Mouse (Mus musculus): ENCODE data around the gene Frmd4b. TPM values are rescaled to one million over a fixed set of nuclear protein-coding genes. Genes with fewer than 3 reads are reported as not detected.

Gene Frmd4b
- total RNA-seq, 2 experiments from 2014 or later: 26.3 to 33.5 TPM

DNA sequence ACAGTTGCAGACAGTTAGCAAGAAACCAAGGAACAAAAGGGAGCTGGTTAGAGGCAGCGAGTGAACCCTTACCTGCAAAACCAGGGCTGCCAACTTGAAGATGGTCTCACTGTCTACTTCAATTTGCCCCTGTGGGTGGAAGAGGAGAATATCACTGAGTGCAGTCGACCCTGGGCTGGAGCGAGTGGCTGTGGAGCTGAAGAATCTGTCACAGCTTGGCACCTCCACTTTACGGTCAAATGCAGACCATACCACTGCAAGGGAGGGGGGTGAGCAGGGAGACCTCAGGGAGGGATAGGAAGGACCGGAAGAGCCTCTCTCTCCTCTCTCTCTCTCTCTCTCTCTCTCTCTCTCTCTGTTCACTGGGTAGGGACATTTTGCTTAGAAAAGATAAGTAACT, 263.4 kb downstream of the Frmd4b start:
- no peak for DNase-seq

GRCm38 (mm10) chr6:97353371-97353770, 264.0 kb downstream of the Frmd4b start:
- DNase-seq: no peak

- no peak for DNase-seq
Measured at GRCm38 (mm10) chr6:97352505-97353154, 264.7 kb downstream of the Frmd4b start.

DNA sequence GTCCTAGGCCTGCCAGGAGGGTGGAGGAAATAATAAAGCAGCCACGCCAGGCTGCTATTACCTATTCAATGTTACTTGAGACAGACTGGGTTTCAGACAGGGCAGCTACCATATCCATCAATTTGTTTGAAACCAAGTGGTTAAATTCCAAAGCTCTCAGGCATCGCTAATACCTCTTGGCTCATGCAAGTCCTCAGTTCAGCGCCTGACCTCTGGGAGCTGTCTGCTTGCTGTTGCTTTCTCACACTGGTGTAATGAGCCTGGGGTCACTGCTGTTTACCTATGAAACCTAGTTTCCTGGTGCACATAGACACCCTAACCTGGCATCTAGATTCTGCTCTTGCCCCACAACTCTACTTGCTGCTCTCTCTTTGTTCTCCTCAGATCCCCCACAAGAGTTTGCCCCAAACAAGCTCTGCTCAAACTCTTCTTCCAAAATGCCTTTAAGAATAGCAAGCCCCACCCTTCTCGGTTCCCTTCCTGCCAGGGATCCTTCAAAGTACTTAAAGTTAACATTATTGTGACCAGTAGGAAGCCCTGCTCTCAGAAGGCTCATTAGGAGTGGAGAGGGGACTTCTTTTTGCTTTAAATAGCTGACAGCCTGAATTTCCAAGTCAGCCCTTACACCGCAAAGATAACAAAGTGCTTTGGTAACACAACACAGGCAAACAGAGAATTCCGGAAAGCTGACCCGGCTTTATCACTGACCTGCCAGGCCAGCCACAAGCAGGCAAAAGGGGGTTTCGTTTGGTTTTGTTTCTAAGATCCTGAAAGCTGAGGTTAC, 267.8 kb downstream of the Frmd4b start:
- no peak for DNase-seq

DNA sequence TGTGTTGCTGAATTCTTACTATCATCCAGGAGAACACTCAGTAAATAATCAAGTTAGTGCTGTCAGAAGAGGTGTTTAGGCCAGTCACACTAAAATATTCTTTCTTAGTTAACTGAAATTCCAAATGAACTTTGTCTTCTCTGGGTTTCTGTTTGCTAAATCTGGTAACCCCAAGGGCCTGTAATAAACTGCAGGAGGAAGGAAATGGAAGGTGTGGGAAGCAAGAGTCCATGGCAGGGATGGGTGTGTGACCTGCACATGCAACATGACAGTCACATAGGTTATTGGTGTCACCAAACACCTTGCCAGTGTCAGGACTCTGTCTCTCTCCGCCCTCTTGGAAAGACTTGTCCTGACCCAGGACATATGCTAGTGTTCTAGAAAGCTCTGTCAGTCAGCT, 270.4 kb downstream of the Frmd4b start:
- no peak for DNase-seq

DNA sequence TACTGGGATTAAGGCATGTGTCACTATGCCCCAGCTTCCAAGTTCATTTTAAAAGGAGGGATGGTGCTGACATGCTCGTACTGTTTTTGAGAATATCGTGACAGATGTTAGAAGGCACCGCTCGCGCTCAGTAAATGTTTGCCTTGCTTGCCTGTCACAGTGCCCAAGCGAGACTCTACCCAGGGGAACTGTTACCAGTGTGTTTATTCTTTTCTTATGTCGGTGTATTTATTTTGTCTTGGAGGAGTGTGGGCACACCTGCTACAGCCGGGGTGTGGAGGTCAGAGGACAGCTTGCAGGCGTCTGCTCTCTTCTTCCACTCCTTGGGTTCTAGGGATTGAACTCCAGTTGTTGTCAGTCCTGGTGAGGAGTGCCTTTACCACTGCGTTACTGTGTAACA, 270.8 kb downstream of the Frmd4b start:
- no peak for DNase-seq

DNA sequence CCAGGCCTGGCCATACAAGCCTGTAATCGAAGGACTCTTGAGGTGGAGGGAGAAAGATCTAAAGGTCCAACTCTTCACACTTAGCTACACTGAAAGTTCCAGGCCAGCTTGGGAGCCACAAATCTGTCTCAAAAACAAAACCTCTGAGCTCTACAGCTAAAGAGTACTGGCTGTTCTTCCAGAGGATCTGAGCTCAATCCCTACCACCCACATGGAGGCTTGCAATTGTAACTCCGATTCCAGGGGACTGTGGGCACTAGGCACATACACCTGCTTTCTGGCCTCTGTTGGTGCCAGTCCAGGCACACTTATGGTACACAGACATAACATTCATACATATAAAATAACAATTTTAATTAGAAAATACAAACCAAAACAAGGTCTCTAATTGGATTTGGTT, 271.4 kb downstream of the Frmd4b start:
- no peak for DNase-seq

- DNase-seq: no peak
Measured at GRCm38 (mm10) chr6:97342185-97342584, 275.2 kb downstream of the Frmd4b start.

DNA sequence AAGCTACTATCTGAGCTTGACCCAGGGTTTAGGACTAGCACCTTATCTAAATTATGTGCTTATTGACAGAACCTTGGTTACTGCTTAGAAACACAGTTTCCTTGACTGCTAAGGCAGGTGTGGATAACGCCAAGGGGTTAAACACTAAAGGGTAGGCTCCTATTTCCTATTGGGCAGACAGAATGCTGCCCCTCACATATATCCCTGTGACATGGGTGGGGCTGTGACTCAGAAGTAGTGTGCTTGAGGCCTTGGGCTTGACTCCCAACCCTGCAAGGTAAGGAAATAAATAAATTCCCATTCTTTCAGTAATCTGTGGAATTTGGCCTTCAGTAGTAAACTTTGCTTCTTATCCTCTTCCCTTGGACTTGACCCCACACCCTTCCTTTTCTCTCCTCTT, 275.7 kb downstream of the Frmd4b start:
- DNase-seq: no peak

DNA sequence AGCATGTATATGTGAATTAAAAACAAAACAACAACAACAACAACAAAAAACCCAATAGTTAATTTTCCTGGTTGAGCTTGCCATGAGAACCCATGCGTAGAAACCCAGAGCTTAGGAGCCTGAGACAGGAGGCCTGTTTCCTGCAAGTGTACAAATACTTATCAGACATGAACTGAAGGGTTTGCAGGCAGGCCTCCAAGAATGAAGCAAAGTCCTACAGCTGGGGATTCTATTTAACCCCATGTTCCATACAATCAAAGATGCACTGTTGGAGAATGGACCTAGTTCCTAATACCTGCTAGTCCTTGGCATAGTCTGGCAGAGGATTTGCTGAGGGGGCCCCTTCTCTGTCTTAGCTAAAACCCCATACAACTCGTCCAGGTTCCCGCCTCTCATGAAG, 276.2 kb downstream of the Frmd4b start:
- no peak for DNase-seq

DNA sequence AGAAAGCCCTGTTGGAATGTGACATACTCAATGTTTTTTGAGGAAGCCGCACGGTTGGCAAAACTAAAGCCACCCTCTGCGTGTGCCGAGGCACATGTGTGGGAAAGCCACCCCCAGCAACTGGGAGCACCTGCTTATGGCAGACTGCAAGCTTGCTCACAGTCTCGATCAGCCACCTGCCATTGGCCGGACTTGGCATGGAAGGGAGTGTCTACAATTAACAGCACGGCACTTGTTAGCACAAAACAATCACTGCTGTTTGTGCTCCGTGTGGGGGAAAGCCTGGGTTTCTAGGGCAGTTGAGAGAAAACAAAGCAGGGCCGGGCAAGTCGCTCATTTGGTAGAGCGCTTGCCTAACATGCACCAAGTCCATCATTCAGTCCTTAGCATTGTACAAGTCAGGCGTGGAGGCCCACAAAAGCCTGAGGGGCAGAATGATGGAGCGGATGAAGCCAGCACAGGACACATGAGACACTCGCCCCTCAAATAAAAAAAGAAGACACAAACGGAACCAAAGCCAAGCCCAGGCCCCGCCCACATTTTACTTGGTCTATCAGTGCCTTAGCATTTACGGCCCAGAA, 277.0 kb downstream of the Frmd4b start:
- peak; percentile 39 to 65 for DNase-seq

- no peak for DNase-seq
Measured at GRCm38 (mm10) chr6:97339271-97339681, 278.1 kb downstream of the Frmd4b start.

GRCm38 (mm10) chr6:97338843-97339242, 278.5 kb downstream of the Frmd4b start:
- no peak for DNase-seq

DNA sequence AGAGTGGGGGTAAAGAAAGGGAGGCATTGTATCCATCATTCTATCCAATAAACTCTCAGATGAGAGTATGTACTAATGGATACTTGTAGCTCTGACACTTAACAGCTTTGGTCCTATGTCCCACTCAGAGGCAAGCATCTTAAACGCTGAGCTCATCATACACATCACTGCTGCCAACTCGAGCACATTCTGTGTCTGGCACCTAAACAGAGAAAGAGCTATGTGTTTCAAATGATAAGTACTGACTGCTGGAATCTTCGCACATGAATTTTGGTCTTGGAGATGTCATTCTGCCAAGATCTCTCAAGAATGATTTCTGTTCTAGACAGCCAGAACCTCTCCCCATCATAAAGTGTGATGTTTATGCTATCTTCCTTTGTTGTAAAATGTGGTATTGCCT, 284.0 kb downstream of the Frmd4b start:
- DNase-seq: no peak

- DNase-seq: no peak
Measured at GRCm38 (mm10) chr6:97323951-97324350, 293.4 kb downstream of the Frmd4b start.

- DNase-seq: no peak
Measured at GRCm38 (mm10) chr6:97322126-97322525, 295.2 kb downstream of the Frmd4b start.

- no peak for DNase-seq
Measured at GRCm38 (mm10) chr6:97321156-97321555, 296.2 kb downstream of the Frmd4b start.

DNA sequence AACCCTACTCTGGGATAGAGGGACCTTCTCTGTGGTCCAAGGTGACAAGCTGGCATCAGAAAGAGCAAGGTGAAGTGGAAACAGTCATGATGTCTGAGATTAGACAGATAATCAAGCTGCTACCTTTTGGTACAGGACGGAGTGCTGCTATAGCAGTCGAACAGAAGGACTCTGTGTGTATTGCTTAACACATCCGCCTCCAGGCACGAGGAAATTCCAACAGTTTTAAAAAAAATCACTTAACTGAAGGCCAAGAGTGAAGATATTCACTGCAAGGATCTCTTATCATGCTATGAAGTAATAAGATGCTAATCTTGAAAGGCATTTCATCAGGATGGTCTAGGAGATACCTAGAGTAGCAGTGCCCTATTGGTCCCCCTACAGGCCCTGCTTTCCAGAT, 298.3 kb downstream of the Frmd4b start:
- DNase-seq: no peak

DNA sequence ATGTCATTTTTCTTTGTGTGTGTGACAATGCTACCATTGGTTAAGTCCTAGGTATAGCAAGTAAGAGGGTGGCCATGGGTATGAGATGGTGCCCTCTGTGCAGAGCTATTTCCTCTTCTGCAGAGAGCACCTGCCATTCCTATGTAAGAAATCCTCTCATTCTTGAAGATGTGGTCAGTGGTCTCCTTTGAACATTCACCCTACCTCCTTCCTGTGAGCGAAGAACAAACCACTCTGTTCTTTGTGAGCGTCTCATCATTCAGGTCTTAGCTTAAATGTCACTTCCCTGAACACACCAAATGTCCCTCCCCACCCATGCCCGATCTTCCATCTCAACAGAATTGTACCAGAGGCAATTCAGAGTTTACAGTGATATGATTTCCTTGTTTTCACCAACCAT, 299.4 kb downstream of the Frmd4b start:
- no peak for DNase-seq

DNA sequence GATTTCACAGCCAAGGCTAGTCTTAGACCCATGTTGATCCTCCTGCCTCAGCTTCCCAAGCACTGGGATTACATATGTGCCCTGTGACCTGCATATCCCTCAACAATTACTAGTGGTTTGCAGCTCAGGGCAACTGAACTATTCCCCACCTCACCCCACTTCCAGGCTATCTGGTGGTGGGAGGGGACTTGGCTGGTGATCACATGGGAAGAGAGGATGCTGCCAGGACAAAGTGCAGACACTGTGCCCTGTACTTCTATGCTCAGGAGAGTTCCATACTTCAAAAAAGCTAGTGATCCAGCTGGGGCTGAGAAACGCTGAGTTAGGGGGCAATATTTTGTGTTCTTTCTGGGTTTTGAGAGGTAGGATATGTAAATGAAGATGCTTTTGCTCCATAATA, 300.6 kb downstream of the Frmd4b start:
- no peak for DNase-seq

DNA sequence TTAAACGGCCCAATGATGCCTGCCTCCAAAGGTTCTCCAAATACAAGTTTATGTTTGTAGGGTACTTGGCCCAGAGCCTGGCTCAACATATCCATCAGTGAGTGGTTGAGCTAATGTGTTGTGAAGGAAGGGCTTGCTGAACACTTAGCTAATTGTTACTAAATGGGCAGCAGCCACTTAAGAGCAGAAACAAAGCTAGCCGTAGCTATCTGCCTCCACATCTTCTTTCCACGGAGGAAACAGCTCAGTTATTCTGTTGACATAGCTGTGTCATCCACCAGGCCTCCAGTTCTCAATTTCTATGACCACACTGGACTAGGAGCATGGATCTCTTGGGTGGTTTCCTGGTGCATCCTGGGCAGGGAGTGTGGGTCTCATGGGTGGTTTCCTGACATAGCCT, 302.0 kb downstream of the Frmd4b start:
- no peak for DNase-seq

GRCm38 (mm10) chr6:97312545-97312939, 304.8 kb downstream of the Frmd4b start:
- DNase-seq: no peak

DNA sequence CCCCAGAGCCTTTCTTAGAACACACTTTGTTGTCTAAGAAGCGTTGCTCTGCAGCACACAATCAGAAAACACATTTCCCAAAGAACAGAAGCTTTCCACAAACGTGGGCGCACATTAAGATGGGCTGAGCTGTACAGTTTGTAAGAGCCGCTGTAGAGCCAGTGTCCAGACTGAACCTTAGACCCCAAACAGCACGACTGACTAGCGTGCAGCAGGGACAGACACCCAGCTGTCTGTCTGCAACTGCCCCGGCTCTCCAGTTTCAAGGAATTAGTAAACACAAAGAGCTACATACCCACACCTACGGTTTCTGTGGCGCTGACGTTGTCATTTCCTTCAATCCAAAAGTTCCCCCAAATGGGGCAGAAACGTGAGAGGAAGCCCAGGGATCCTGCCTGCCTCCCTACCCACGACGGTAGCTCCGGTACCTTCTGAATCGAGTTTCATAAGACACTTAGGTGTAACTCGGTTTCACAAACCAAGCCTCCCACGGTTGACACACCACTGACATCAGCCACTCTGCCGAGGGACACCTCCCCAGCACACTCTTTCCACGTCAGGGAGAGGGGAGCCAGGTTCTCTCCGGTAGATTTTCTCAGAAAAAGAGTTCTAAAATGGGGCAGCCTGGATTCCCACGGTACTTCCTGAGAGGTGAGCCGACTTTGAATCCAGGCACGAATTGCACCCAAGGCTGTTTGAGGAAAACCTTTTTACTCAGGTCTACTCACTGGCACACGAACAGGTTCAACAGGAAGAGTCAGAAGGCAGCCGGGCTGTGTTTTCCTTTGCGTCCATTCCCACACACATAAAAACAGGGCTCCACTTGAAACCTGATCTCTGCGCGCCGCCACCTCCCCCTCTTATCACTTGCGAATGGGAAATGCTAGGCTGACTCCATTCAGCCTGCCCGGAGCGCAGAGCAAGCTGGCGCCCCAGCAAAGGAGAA, 305.5 kb downstream of the Frmd4b start:
- no peak for DNase-seq

Measured in layer of hippocampus, postnatal 36 days (tissue).